Mouse (Mus musculus): ENCODE results near the gene Twf2.

DNA sequence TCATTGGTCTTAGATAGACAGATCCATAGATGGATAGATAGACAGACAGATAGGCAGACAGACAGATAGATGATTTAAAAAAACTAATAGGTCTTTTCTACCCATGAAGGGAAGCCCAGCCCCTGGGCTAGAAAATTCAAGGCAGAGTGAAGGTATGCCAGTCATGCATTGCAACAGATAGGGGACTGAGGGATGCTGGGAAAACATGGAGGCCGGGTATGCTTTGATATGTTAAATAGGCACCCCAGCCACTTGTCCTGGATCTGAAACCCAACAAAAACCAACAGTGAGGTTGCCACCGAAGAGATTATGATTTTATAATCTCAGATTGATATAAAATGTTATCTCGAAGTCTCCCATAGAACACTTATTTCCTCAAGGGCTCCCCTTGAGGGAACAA is 35.7 kb upstream of the Twf2 start:
- TF ChIP-seq CTCF (IDR thresholded peaks at IDR 0.05; ENCODE audit: low read depth, low read length), result no peak
- no peak for TF ChIP-seq POLR2A (IDR thresholded peaks at IDR 0.05; ENCODE audit: borderline replicate concordance, low read depth, low read length)
